Mouse (Mus musculus) activated CD4-positive, CD25-positive, alpha-beta regulatory T cell, adult 4 months (primary cell): ENCODE results near the gene Ogfod1. TPM values are rescaled to one million over a fixed set of nuclear protein-coding genes. Genes with fewer than 3 reads are reported as not detected.

ENCODE experiments used
- ATAC-seq: one replicate; pipeline ENCODE4 v1.8.0; 2017
- polyA plus RNA-seq, 2 experiments: library from polyadenylated mRNA; unstranded; fragments of 100-300 nt; shearing (Covaris generic); gene quantifications; one replicate each; pipeline ENCODE4 v1.2.1; 2017

Gene Ogfod1
- polyA plus RNA-seq, 2 experiments from 2014 or later: 16.5 to 16.6 TPM

- no peak for ATAC-seq
These were observed 39.6 kb downstream of the Ogfod1 start for GRCm38 (mm10) chr8:94076461-94077192.

- ATAC-seq: no peak
These were observed 51.0 kb downstream of the Ogfod1 start for GRCm38 (mm10) chr8:94087964-94088363.

DNA sequence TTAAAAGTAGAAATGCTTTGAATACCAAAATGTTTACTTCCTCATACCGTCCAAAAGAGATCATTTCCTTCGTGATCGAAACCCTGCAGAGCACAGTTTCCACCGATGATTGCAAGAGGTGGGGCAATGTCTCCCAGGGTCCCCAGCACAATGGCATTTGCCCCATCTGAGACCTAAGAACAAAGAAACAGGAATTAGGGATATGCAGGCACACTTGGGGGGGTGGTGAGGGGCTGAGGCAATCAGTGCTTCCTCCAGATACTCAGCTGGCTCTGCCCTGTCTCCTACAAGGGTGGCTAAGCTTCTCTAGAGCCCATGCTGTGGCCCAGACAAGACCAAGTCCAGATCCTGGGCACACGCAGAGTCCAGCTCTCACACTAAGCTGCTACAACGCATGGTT is 52.7 kb downstream of the Ogfod1 start:
- no peak for ATAC-seq

GRCm38 (mm10) chr8:94092848-94093247 is 55.9 kb downstream of the Ogfod1 start:
- ATAC-seq: no peak

- no peak for ATAC-seq
These were observed 57.3 kb downstream of the Ogfod1 start for GRCm38 (mm10) chr8:94094281-94094680.

GRCm38 (mm10) chr8:94098081-94098974 is 61.3 kb downstream of the Ogfod1 start, which contains the start of gene Bbs2:
Gene Bbs2 (minus strand): TSS chr8:94098928.
- ATAC-seq: peak; percentile 99

- no peak for ATAC-seq
These were observed 62.0 kb downstream of the Ogfod1 start for GRCm38 (mm10) chr8:94098996-94099395.

GRCm38 (mm10) chr8:94104146-94104545 is 67.1 kb downstream of the Ogfod1 start:
- no peak for ATAC-seq

GRCm38 (mm10) chr8:94107871-94108270 is 70.9 kb downstream of the Ogfod1 start:
- ATAC-seq: no peak

DNA sequence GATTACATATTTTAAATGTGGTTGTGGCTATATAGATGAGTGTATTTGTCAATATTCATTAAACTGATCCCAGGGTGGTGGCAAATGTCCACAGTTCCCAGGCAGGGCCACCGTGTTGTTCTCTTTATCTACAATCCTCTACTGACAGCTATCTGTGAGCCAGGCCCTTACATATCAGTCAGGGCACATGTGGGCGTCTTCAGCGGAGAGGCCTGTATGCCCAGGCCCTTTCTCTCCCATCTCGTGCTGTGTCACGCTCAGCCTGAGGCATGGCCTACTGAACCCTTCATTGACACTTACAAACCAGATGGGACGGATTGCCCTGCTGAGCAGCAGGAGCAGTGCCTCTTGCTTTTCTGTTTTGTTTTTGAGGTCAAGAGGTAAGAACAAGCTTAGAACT is 72.4 kb downstream of the Ogfod1 start:
- no peak for ATAC-seq

GRCm38 (mm10) chr8:94109835-94110234 is 72.8 kb downstream of the Ogfod1 start:
- no peak for ATAC-seq

DNA sequence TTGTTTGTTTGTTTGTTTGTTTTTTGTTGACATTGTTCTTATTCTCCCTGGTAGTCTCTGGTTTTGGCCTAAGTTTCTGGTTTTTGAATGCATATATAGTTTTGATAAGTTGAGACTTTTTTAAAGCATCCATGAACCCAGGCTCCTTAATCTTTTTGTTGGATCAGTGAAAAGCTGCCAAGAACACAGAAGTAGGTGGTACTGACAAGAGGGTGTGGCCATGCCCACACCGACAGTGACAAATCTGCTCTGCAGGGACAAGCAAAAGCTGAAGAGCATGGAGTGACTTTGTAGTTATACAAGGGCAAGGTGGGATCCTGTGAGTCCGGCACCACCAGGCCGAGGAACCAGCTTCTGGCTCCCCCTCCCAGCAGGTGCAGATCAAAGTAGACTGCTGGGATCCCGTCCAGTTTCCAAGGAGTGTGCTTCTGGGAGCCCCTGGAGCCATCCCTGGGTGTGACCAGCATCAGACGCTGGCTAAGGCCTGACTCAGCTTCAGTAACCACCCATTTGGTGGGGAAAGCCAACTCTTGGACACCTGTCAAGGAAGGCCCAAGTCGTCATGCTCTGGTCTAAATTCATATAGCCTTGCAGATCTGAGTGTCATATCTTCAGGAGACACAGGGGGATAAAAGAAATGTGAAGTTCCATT is 73.7 kb downstream of the Ogfod1 start:
- ATAC-seq: no peak

- no peak for ATAC-seq
These were observed 76.4 kb downstream of the Ogfod1 start for GRCm38 (mm10) chr8:94113435-94113834.

- ATAC-seq: no peak
These were observed 77.0 kb downstream of the Ogfod1 start for GRCm38 (mm10) chr8:94113972-94114371.

Other genes starting within 250 kb of the Ogfod1 start
- gene Gnao1, start 227.2 kb upstream of the Ogfod1 start, polyA plus RNA-seq: 1 to 10 TPM in 1 of 2 experiments, not detected in 1; 1.0 TPM
- gene Amfr, start 24.4 kb upstream of the Ogfod1 start, polyA plus RNA-seq: 10 to 100 TPM; 26.2 to 26.6 TPM
- 100 to 1,000 TPM in 1 of 2 experiments, 10 to 100 TPM in 1; 93.4 to 113 TPM for gene Nudt21, start 167 bp upstream of the Ogfod1 start, polyA plus RNA-seq
- gene Bbs2, start 61.7 kb downstream of the Ogfod1 start, polyA plus RNA-seq: 1 to 10 TPM; 1.4 to 3.5 TPM
- gene Mt4, start 100.0 kb downstream of the Ogfod1 start, polyA plus RNA-seq: not detected
- not detected for gene Mt3, start 115.4 kb downstream of the Ogfod1 start, polyA plus RNA-seq
- gene Mt2, start 135.5 kb downstream of the Ogfod1 start, polyA plus RNA-seq: not detected
- 1 to 10 TPM; 3.0 to 4.2 TPM for gene Mt1, start 141.9 kb downstream of the Ogfod1 start, polyA plus RNA-seq
- 10 to 100 TPM; 30.7 to 33.1 TPM for gene Nup93, start 177.4 kb downstream of the Ogfod1 start, polyA plus RNA-seq